Mouse (Mus musculus) layer of hippocampus, adult 9-11 months (tissue): ENCODE results near the gene Gm20388.

ENCODE experiments used
- DNase-seq: peaks from one replicate; pipeline ENCODE4 v3.0.0; 2022

Gene Gm20388

DNA sequence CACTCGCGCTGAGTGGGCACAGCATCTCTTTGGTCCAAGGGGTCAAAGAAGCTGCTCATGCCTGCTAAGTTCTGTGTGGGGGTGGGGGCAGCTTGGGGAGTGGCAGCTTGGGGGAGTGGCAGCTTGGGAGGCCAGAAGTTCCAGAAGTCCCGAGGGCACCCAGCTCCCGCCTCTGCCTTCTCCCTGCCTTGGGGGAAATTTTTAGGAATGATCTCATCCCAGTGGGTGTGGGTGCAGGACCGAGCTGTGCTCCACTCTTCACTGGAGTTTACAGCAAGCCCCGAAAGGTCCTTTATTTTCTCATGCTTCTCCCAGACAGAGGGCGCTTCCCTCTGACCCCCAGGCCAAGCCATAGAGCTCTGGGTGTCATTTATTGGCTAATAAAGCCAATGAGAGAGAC lies 2126.6 kb downstream of the Gm20388 start:
- no peak for DNase-seq

DNA sequence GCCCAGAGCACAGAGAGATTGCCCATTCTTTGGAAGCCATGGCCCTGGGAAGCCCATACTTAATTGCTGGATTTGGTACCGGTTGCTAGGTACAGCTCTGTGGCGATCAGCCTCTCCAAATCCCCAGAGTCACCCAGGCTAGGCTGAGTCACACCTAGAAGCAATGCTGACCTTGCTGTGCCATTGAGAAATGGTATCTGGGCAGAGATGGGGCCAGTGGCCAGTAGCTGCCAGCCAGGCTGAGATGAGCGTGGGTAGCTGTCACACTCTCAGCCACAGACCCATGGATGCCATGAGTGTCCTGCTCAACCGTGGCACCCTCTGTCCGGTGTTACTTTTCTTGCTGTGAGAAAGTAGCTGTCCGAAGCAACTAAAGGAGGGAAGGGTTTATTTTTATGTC lies 2127.4 kb downstream of the Gm20388 start:
- DNase-seq, result no peak

DNA sequence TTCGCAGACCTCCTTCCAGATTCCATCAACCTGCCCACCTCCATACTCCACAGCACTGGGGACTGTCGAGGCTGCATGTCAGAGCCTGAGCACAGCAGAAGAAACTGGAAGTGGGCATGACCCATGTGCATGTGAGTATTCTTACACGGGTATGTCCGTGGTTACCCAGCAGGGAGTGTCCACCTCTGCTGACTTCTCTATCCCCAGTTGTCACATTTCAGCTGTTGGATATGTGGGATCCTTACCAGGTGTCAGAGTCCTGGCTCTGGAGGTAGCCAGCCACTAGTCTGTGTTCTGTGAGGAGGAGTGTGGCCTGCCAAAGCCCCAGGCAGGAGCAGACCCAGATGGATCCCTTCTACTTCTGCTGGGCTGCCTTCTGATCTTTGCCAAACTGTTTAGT lies 2128.8 kb downstream of the Gm20388 start:
- no peak for DNase-seq

DNA sequence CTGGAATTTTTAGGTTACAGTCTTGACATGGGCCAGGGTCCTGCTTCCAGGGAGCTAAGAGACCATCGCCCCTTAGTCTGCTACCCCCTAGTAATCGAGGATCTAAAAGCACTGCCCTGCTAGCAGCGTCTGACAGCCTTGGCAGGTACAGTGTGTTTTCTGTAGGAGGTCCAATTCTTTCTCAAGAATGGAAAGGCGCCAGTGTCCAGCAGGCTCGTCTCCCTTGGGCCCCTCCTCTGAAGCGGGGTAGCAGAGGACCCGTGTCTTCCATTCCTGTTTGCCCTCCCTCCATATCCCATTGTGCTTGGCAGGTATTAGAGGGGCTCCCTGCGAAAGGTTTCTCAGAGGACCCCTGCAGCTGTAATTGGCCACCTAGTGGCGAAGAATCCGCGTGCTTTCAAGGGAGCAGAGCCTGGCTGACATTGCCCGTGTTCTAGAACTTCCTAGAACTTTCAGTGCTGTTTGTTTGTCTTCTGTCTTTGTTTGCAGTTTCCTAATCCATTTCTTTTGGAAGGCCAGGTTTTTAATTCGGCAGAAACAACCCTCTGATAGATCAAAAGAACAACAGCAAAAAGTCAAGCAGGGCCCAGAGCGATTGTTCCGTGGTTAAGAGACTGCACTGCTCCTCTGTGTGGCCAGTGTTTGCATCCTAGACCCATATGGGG lies 2136.7 kb downstream of the Gm20388 start:
- DNase-seq, result no peak

DNA sequence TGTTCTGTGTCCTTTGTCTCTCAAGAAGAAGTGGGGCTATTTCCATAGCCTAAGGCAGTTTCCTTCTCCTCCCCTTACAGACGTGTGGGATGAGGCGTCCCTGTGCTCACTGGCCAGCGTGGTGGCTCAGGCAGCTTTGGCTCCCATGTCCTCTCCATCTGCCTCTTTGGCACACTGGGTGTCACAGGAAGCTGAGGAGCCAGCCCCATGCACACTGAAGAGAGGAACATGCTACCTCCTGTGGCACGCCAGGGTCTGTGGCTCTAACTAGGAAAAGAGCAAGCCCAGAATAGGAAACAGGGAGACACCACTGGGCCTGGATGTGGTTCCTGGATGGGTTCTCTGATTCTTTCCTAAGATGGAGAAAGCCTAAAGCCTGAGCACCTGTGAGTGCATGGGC lies 2138.6 kb downstream of the Gm20388 start:
- DNase-seq, result no peak

DNA sequence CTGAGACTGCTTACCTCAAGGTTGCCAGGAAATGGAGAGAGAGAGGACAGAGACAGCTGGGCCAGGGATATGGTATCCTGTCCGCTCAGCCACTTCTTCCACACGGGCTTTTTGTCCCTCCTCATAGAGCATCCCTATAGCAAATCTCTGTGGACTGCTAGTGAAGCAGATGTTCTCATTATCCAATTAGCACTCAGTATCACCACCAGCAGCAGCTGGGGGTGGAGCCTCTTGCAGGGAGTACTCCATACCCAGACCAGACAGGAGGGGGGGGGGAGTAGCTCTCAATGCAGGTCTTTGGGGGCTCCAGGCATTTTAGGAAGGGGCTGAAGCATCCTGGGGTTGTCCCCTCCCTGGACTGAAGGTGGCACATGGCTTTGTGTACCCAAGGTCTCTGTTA lies 2139.3 kb downstream of the Gm20388 start:
- DNase-seq, result no peak

DNA sequence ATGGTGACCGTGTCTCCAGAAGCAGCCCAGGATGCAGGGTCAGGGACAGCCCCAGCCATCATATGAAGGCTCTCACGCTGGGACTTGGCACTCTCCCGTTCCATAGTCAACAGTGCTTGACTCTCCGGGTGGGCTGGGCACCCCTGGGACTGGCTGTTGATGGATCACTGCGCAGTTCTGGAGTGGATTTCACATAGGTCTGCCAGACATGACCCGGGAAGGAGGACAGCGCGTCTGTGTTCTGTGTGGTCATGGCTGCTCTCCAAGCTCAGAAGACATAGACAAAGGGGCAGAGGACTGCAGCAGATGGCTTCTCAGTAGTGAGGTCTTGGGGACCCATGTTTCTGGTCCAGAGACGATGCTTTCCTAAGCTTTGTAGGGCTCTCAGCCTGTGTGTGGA lies 2140.0 kb downstream of the Gm20388 start:
- DNase-seq, result no peak

DNA sequence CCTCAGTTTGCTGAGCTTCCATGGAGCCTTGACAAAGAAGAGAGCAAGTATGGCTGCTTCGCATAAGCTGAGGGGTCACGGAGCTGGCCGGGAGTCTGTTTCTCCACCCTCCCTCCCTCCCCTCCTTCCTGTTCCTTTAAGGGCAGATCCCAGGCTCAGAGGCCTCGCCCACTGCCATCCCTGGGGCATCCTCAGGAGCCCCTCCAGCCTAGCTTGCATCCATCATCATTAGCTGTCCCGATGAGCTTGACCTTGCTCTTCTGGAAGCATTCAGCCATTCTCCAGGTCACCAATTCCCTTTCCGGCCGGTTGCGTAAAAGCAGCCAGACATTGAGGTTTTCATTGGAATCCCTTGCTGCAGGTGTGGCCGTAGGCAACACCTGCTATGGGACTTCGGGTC lies 2144.7 kb downstream of the Gm20388 start:
- no peak for DNase-seq

DNA sequence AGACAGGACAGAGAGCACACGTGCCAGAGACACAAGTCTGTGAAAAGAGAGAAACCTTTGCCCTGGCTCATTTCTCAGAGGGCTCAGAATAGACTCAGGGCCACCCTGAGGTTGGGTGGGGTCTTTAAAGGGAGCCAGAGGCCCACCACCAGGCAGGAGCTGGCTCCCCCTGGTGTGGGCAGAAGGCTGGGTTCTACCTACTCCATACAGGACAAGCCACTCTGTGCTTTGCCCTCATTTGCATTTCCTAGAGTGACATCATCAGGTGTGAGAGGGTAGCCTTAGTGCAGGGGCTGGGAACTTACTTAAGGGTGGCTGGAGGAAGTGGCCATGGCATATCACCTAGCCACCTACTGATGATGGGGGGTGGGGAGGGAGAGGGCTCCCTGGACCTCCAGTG lies 2145.5 kb downstream of the Gm20388 start:
- DNase-seq, result no peak

DNA sequence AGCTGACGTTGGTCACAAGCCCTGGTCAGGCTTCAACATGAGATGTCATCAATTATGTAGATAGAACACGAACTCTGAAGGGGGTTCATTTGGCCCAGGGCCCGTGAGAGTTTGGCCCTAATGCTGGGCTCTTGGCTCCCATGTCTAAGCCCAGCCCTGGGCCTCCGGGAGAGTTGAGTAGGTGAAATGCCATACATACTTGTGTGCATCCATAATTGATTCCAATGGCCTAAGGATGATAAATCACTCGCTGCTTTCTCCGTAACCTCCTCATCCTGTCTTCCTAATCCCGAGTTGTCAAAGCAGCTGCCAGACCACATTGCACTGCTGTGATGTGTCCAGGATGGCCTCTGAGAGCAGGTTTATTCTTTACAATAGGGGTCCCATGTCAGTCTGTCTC lies 2146.2 kb downstream of the Gm20388 start:
- DNase-seq, result no peak

DNA sequence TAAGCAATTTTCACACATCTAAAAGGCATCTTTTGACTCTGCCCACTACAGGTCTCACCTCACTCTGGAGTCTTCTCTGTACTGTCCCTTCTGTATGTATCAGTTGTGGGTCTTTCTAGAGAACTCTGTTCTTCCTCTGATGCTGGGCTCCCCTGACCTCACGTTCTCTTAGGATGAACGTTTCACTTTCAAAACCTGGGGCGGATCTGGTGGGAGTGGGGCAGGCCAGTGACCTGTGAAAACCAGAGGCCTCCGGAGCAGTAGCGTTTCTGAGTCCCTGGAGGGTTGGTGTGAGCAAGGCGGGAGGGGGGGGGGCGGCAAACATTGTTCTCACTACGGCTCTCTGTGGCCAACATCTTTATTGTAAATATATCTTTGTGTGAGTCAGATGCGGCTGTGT lies 2147.9 kb downstream of the Gm20388 start:
- no peak for DNase-seq

DNA sequence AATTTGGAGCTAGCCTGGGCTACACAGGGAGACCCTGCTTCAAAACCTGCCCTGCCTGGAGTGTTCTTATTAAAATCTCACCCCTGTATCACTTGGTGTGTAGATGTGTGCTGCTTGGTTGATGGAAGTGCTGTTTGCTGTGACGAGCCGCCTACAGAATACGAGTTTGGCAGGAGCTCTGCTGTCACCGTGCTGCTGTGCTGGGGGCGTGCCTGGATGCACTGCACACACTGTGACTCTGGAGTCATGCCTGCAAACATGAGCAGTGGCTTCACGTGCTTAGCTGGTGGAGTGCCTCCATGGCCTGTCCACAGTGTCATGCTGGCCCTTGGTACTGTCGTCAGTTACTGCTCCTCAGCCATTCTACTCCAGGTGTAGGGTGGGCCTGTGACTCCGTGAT lies 2148.3 kb downstream of the Gm20388 start:
- peak; percentile 77 for DNase-seq

DNA sequence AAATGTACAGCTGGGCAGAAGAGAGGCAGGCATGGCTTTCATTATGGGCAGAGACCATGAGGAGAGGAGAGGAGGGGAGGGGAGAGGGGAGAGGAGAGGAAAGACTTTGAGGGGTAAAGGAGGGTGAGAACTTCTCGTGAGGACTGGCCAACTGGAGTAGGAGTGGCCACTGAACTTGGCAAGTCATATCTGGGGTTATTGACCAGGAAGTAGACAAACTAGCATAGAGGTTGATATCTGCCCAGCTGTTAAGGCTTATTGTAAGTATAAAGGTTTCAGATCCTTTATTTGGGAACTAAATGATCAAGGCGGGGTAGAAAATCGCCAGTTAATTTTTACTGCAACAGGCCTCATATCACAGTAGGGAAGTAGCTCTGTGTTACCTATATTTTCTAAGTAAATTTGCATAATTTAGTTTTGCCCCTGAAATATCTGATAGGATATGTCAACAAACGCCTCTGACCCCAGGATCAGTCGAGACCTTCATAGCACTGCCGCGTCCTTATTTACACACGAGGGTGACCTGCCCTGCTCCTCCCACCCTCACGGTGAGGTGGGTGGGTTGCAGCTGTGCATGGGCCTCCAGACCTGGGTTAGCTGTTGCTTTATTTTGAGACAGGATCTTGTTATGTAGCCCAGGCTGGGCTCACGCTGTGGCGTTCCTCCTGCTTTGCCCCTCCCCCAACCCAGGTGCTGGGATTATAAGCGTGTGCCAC lies 2152.0 kb downstream of the Gm20388 start:
- no peak for DNase-seq

DNA sequence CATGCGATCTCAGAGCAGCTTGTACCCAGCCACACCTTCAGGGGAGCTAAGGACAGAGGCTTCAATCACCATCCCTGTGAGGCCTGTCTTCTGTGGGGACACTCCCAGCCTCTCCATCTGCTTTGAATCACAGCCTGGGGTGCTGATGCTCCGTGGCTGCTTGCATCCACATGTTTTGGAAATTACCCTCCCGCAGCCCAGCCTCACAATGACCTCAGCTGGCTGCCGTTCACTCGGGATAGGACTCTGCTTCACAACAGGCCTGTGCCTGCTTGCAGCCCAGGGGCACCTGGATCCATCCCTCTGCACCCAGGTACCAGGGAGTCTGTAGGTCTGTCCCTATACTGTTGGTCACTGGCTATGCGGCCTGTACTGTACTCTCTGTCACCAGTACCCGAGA lies 2153.7 kb downstream of the Gm20388 start:
- no peak for DNase-seq

DNA sequence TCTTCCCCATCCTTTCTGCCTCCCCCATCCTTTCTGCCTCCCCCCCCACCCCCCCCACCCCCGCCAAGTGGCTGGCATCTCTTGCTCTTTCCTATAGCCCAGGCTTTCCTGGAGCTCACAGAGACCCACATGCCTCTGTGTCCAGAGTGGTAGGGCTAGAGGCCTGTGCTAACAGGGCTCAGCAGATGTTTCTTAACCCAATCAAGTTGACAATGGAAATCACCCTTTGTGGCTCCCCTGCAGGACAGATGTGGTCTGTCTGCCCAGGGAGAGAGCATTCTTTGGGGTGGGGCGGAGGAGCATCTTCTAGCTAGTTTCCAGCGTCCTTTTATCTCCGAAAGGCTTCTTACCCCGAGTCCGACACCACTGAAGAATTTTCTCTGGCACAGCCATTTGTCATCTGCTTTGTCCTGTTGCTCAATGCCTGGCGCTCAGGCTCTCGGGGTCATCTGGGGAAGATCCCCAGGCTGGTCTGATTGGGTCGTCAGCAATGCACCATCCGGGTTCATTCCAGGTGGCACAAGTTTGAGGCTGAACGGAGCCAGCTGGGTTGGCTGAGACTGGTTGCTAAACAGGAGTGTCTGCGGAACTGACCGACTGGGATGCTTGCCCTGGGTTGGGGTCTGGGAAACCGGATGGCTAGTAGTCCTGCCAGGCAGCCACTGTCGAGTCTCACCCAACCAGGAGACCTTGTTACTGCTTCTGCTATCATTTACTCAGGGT lies 2157.3 kb downstream of the Gm20388 start:
- no peak for DNase-seq

DNA sequence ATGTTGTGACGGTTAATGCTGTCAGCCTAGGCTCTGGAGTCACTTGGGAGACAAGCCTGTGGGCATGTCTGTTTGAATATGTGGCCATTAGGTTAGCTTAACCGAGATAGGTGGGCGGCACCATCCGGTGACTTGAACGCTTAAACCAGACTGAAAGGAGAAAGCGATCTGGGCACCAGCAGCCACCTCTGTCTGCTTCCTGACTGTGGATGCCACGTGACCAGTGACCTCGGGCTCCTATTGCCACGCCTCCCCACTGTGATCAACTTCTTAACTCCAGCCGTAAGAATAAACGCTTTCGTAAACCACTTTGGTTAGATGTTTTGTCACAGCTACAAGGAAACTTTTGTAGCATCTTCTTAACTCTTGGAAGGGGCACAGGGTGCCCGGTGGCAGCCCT lies 2158.0 kb downstream of the Gm20388 start:
- DNase-seq, result no peak

DNA sequence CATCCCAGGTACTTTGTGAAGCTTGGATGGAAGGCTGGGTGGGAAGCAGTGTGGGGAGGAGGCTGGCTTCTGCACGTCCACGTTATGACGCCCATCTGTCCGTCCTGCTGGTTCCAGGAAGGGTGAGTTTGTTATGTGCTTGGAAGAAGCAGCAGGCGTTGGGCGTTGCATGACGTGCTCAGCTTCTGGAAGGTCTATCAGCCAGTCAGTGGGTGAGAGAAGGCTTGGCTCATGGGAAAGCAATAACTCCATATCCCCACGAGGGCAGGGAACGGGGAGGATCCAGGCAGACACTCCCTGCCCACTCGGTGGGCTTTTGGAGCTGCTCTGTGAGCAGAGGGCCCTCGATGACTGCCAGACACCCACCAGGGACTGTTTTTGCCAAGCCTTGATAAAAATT lies 2158.6 kb downstream of the Gm20388 start:
- peak; percentile 82 for DNase-seq

DNA sequence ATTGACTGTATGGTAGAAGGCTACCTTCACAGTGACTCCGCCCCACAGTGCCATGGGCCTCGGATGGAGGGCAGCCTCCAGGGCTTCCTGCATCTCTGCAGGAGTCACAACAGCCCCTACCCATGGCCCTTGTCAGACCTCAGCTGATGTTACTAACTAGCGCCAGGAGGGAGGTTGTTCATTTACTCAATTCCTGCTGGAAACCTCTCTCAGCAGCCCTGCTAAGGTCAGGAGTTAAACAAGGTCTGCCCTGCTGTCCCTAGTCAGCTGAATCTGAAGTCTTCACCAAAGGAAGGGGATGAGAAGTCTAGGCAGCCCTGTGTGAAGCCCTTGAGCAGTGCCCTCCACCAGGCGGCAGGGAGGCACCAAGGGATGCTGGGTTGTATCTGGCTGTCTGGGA lies 2160.6 kb downstream of the Gm20388 start:
- DNase-seq, result no peak

DNA sequence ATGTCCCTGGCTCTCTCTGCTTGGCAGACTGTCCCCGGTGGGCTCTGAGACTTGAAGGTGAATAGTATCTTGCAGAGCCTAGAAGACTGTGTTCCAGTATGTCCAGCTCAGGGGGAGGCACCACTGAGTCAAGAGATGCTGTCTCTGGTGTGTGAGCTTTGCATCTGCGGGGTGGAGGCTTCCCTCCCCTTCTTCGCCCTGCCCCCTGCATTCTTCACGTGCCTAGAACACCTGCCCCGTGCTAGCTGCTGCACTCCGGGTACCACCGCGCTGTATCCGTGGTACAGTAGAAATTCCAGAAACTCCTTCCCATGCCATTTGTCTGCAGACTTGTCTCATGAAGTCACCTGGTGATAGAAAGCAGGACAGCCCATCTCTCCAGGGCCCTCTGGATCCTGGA lies 2163.3 kb downstream of the Gm20388 start:
- DNase-seq, result no peak

DNA sequence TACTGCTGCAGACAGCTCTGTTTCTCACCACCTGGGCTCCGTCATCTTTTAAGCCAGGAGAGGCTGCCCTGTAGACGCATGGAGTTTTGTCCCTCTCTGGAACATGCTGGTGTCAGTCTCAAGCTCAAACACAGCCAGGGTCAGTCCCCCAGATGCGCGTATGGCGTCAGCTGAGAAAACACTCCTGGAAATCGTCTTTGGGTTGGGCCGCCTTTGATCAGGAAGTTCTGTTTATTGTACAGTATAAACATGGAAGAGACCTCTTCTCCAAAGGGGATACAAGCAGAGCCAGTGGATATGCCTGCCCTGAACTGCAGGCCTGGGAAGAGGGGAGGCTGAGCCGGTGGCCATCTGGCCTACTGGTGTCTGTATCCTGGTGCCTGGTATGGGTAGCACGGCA lies 2163.8 kb downstream of the Gm20388 start:
- no peak for DNase-seq

DNA sequence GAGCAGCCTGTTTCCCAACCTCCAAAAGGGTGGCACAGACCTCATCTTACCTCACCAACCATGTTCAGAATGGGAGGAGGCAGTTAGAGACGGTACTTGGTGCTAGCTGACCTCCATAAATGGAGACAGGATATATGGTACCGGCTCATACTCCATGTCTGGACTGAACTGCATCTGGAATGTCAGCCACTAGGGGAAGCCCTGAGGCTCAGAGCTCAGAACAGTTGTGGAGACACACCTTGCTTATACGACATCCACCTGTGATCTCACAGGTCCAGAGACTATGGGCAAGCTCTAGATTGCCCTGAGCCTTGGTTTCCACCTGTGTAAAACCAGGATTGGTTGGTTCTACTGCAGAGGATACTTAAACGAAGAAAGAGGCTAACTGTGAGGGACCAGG lies 2164.3 kb downstream of the Gm20388 start:
- DNase-seq, result no peak

DNA sequence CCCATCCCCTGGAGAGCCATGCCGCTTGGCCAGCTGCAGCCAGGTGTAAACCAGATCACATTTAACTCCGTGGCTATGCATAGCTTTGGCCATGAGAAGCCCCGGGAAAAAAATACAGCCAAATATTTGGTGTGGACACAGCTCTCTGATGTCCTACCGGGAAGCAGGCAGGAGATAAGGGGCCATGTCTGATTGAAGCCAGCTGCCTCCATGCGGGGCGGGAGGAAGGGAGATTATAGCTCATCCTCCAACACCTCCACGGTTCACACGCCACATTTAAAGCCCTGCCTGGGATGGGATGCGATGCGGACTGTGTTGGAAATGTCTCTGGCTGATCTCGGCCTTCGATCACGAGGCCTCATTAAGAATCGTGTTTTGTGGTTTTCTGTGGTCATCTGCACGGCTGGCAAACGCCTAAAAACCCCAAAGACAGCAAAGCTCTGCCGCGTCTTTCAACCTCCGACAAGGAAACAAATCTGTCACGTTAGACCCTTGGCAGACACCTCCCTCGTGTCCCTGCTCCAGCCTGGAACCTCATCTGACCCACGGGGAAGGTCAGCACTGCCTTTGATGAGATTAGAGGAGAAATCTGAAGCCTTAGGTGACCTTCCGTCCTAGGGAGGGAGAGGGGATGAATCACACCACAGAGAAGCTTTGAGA lies 2165.7 kb downstream of the Gm20388 start:
- DNase-seq, result no peak

DNA sequence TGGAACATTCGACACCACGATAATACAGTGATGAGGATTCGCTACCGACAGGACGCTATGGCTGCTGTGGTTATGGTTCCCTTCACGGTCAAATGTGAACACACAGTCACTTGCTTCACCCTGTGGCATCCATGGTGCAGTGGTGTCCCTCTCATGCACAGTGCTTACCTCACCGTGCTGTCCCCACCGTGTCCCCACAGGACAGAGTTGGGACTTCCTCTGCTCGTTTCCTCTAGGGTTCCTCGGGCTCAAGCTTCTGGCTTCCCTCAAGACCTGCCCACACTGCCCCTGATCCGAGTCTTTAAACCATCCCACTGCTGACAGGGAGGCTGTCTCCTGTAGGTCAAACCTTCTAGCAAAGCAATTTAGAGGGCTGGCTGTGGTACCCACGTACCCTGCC lies 2167.7 kb downstream of the Gm20388 start:
- DNase-seq, result no peak

DNA sequence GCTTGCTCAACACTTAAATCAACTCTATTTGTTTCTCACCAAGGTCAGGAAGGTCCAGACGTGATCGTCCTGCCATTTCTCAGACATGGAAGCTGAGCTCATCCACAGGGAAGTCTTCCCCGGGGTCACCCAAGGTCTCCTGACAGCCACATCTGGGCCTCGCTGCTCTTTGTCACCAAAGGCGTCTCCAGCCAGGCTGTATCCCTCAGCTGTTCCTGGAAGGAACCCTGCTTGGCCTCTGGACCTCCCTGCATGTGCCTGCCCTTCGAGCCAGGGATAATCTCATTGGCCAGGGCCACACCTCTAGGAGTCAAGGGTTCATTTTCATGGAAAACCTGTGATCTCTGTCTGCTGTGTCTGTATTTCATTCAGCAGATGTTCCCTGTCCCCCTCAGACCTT lies 2168.5 kb downstream of the Gm20388 start:
- DNase-seq, result no peak
